In the genomic region with DNA sequence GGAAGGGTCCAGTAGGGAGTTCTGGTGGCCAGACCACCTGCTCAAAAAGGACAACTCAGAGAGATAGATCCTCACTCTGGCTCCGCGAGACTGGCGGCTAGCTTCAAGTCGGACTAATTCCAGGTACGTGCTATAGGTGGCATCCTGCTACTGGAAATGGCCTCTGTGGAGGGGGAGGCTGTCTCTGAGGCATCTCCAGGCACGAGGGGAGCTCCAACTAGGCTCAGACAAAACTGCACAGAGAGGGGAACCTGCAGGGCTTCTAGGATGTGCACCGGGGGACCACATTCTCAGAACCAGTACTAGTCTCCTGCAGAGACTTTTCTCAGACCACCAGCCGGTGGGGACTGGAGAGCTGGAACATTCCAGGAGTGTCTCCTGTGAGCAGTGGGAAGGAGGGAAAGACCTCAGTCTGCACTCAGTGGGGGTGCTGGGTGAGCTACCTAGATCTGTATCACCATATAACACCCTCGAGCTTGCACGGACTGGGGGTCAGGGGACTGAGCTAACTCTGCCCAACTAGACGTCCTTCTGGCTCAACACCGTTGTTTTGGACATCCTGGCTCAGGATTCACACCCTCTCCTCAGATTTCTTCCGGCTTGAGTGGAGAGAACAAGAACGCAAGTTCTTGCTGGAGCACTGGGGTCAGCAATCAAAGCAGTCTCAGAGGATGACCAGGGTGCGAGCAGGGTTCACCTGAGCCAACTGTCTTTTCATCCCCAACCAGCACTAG, we compare ENCODE assay signal across 8 mouse cellular contexts. TPM values are rescaled to one million over a fixed set of nuclear protein-coding genes. Genes with fewer than 3 reads are reported as not detected.
DNase-seq lines count a peak whose midpoint lies in the region; ATAC-seq and TF ChIP-seq lines count a peak whose summit lies in the region.

No protein-coding gene starts in this region.

- no peak overlapping the region for H3K4me3 ChIP-seq in kidney, postnatal 0 days (replicated peaks; ENCODE audit: low read depth, low read length)
- H3K4me3 ChIP-seq in embryonic facial prominence, embryonic 15.5 days (replicated peaks), result no peak overlapping the region
- no peak overlapping the region for H3K4me3 ChIP-seq in hindbrain, postnatal 0 days (ENCODE audit: low read length)
- no peak overlapping the region for H3K4me3 ChIP-seq in midbrain, embryonic 13.5 days (replicated peaks)

- peak; percentile 72 for TF ChIP-seq CTCF in kidney, postnatal 0 days (IDR thresholded peaks at IDR 0.05; ENCODE audit: low read depth)
- TF ChIP-seq CTCF in hindbrain, postnatal 0 days (IDR thresholded peaks at IDR 0.05; ENCODE audit: low read depth), result peak; percentile 82

- WGBS in kidney, postnatal 0 days, result 3% methylated on average over 15 of the region's 15 CpGs
- WGBS in embryonic facial prominence, embryonic 15.5 days, result 5% methylated on average over 15 of the region's 15 CpGs
- WGBS in hindbrain, postnatal 0 days, result 5% methylated on average over 15 of the region's 15 CpGs
- 4% methylated on average over 15 of the region's 15 CpGs for WGBS in midbrain, embryonic 13.5 days

- peaks cover 16% of the 10 kb centered on the region for H3K4me1 ChIP-seq in kidney, postnatal 0 days (replicated peaks; ENCODE audit: insufficient read depth, low read length)
- H3K4me1 ChIP-seq in embryonic facial prominence, embryonic 15.5 days, result peaks cover 66% of the 10 kb centered on the region
- H3K4me1 ChIP-seq in hindbrain, postnatal 0 days (ENCODE audit: insufficient read depth, low read length), result peaks cover 25% of the 10 kb centered on the region
- peaks cover 61% of the 10 kb centered on the region for H3K4me1 ChIP-seq in midbrain, embryonic 13.5 days (replicated peaks)

- H3K36me3 ChIP-seq in kidney, postnatal 0 days (ENCODE audit: insufficient read depth, low read length), result no peaks in the 10 kb centered on the region
- no peaks in the 10 kb centered on the region for H3K36me3 ChIP-seq in embryonic facial prominence, embryonic 15.5 days
- H3K36me3 ChIP-seq in hindbrain, postnatal 0 days (ENCODE audit: insufficient read depth, low read length), result no peaks in the 10 kb centered on the region
- H3K36me3 ChIP-seq in midbrain, embryonic 13.5 days, result no peaks in the 10 kb centered on the region

- DNase-seq in kidney, postnatal 0 days (ENCODE audit: low spot score), result peak; percentile 74
- no peak for DNase-seq in kidney, adult 18-20 months
- DNase-seq in ES-CJ7 (ENCODE audit: low read depth, low spot score), result peak; percentile 73
- DNase-seq in hindbrain, postnatal 0 days (ENCODE audit: low spot score), result peak; percentile 81
- peak; percentile 39 for DNase-seq in yolk sac, embryonic 10.5 days (ENCODE audit: low spot score)
- DNase-seq in left cerebral cortex, adult 9 months (ENCODE audit: low spot score in 2 of 2), result no peak

- no peak overlapping the region for H3K4me2 ChIP-seq in kidney, postnatal 0 days (ENCODE audit: low read length)
- H3K4me2 ChIP-seq in embryonic facial prominence, embryonic 15.5 days (replicated peaks), result 0 out of 2 replicates have a peak overlapping the region, but pooled peaks have one; percentile 87
- H3K4me2 ChIP-seq in hindbrain, postnatal 0 days (ENCODE audit: low read depth, low read length), result no peak overlapping the region
- H3K4me2 ChIP-seq in midbrain, embryonic 13.5 days (replicated peaks), result no peak overlapping the region

- H3K27me3 ChIP-seq in kidney, postnatal 0 days (ENCODE audit: insufficient read depth, low read length), result peaks cover 78% of the 10 kb centered on the region
- peaks cover 82% of the 10 kb centered on the region for H3K27me3 ChIP-seq in embryonic facial prominence, embryonic 15.5 days
- peaks cover 44% of the 10 kb centered on the region for H3K27me3 ChIP-seq in hindbrain, postnatal 0 days (ENCODE audit: insufficient read depth, low read length)
- H3K27me3 ChIP-seq in midbrain, embryonic 13.5 days, result peaks cover 75% of the 10 kb centered on the region

- no peaks in the 10 kb centered on the region for H3K9me3 ChIP-seq in kidney, postnatal 0 days (replicated peaks; ENCODE audit: low read length)
- H3K9me3 ChIP-seq in embryonic facial prominence, embryonic 15.5 days (replicated peaks), result no peaks in the 10 kb centered on the region
- no peaks in the 10 kb centered on the region for H3K9me3 ChIP-seq in hindbrain, postnatal 0 days (ENCODE audit: low read length)
- no peaks in the 10 kb centered on the region for H3K9me3 ChIP-seq in midbrain, embryonic 13.5 days

- H3K9ac ChIP-seq in kidney, postnatal 0 days (ENCODE audit: low read depth, low read length), result no peak overlapping the region
- no peak overlapping the region for H3K9ac ChIP-seq in embryonic facial prominence, embryonic 15.5 days
- no peak overlapping the region for H3K9ac ChIP-seq in hindbrain, postnatal 0 days (replicated peaks; ENCODE audit: low read length)
- 0 out of 2 replicates have a peak overlapping the region, but pooled peaks have one; percentile 0 for H3K9ac ChIP-seq in midbrain, embryonic 13.5 days (replicated peaks)

- H3K27ac ChIP-seq in kidney, postnatal 0 days, result no peak overlapping the region
- H3K27ac ChIP-seq in embryonic facial prominence, embryonic 15.5 days (replicated peaks), result no peak overlapping the region
- peak overlapping the region; percentile 91; the same call in 1 of the 2 replicates for H3K27ac ChIP-seq in hindbrain, postnatal 0 days
- peak overlapping the region; percentile 94 for H3K27ac ChIP-seq in midbrain, embryonic 13.5 days

- ATAC-seq in kidney, postnatal 0 days (replicated peaks; ENCODE audit: low FRiP score, low read depth), result no peak
- no peak for ATAC-seq in embryonic facial prominence, embryonic 15.5 days (ENCODE audit: insufficient number of reproducible peaks, low FRiP score, low TSS enrichment, low read depth)
- ATAC-seq in hindbrain, postnatal 0 days, result no peak
- ATAC-seq in midbrain, embryonic 13.5 days, result no peak

RNA-seq across cellular contexts. Expression of a gene that starts 11.3 kb away (rescaled TPM):
- polyA plus RNA-seq in kidney, postnatal 0 days (2015; fragmentation: Nextera tagmentation; extraction: Ambion mirVana), result 6.1 and 7.7 TPM in 2 replicates
- 9.2 and 10.3 TPM in 2 replicates for polyA plus RNA-seq in embryonic facial prominence, embryonic 15.5 days (2015; fragmentation: Nextera tagmentation; extraction: Ambion mirVana)
- 10.0 and 11.4 TPM in 2 replicates for total RNA-seq in hindbrain, postnatal 0 days (2014; rRNA removed)
- 6.5 and 7.6 TPM in 2 replicates for polyA plus RNA-seq in hindbrain, postnatal 0 days (2015; fragmentation: Nextera tagmentation; extraction: Ambion mirVana)
- polyA plus RNA-seq in midbrain, embryonic 13.5 days (2015; fragmentation: Nextera tagmentation; extraction: Ambion mirVana), result 9.8 and 15.2 TPM in 2 replicates

RNA-seq across cellular contexts. Expression of a gene that starts 29.3 kb away (rescaled TPM):
- polyA plus RNA-seq in kidney, postnatal 0 days (2015; fragmentation: Nextera tagmentation; extraction: Ambion mirVana), result 16.7 and 18.4 TPM in 2 replicates
- 35.2 and 37.0 TPM in 2 replicates for polyA plus RNA-seq in embryonic facial prominence, embryonic 15.5 days (2015; fragmentation: Nextera tagmentation; extraction: Ambion mirVana)
- 14.6 and 18.9 TPM in 2 replicates for total RNA-seq in hindbrain, postnatal 0 days (2014; rRNA removed)
- polyA plus RNA-seq in hindbrain, postnatal 0 days (2015; fragmentation: Nextera tagmentation; extraction: Ambion mirVana), result 7.0 and 7.4 TPM in 2 replicates
- polyA plus RNA-seq in midbrain, embryonic 13.5 days (2015; fragmentation: Nextera tagmentation; extraction: Ambion mirVana), result 34.7 and 35.5 TPM in 2 replicates

RNA-seq across cellular contexts. Expression of a gene that starts 33.9 kb away (rescaled TPM):
- polyA plus RNA-seq in kidney, postnatal 0 days (2015; fragmentation: Nextera tagmentation; extraction: Ambion mirVana), result 8.0 and 9.7 TPM in 2 replicates
- polyA plus RNA-seq in embryonic facial prominence, embryonic 15.5 days (2015; fragmentation: Nextera tagmentation; extraction: Ambion mirVana), result 17.2 and 21.4 TPM in 2 replicates
- 33.6 and 41.3 TPM in 2 replicates for total RNA-seq in hindbrain, postnatal 0 days (2014; rRNA removed)
- polyA plus RNA-seq in hindbrain, postnatal 0 days (2015; fragmentation: Nextera tagmentation; extraction: Ambion mirVana), result 22.4 and 23.7 TPM in 2 replicates
- 14.1 and 16.3 TPM in 2 replicates for polyA plus RNA-seq in midbrain, embryonic 13.5 days (2015; fragmentation: Nextera tagmentation; extraction: Ambion mirVana)

Comparison
In these comparisons a context has a peak if more than half of its experiments do, and no peak if none do; other contexts are left out.
1. DNase-seq: peak in kidney, postnatal 0 days (single experiment), ES-CJ7 (single experiment), hindbrain, postnatal 0 days (single experiment) and yolk sac, embryonic 10.5 days (single experiment); none in kidney, adult 18-20 months (single experiment) and left cerebral cortex, adult 9 months (0 of 2).
2. H3K27ac ChIP-seq: peak in hindbrain, postnatal 0 days (single experiment) and midbrain, embryonic 13.5 days (single experiment); none in kidney, postnatal 0 days (single experiment) and embryonic facial prominence, embryonic 15.5 days (single experiment).